Mouse (Mus musculus) brain, embryonic 18.5 days (tissue): Measurements from ENCODE around the gene Lysmd1.

Experiments used
- DNase-seq: peaks from one replicate; pipeline ENCODE4 v3.0.0-alpha.2; 2012; ENCODE audit warnings: low read depth, low spot score

Lysmd1 gene

DNA sequence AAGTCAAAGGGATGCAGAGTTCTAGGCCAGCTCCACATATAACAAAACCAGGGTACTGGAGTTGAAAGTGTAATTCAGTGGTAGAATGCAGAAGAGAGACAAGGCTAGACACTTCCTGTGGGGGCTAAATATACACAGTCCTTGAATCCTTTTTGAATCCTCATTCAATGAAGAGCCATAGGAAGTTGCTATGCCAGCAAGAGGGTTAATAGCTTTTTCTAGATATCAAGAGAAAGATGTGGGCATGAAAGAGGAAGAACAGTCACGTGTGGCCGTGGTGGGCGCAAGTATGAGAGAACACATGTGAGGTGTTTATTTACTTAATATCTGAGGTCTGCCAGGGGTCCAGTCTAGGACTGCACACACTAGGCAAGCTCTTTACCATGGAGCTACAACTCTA is 2.4 kb downstream of the Lysmd1 start:
- no peak for DNase-seq

GRCm38 (mm10) chr3:95139586-95140288 is 5.8 kb downstream of the Lysmd1 start:
- no peak for DNase-seq

DNA sequence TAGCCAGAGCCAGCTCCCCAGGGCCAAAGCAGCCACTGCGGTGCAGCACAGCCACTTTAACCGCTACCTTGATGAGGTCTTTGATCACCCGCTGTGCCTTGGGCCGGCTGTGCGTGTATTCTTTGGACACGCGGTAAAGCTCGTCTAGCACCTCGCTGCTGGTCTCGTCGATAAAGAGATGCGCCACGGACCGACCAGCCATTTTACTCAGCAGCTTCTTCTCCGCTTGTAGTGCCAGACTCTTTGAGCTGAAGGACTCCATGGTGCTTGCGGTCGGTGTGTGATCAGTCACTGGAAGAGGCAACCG is 6.4 kb downstream of the Lysmd1 start:
- no peak for DNase-seq

- no peak for DNase-seq
These were observed 6.9 kb downstream of the Lysmd1 start for GRCm38 (mm10) chr3:95140795-95141194.

DNA sequence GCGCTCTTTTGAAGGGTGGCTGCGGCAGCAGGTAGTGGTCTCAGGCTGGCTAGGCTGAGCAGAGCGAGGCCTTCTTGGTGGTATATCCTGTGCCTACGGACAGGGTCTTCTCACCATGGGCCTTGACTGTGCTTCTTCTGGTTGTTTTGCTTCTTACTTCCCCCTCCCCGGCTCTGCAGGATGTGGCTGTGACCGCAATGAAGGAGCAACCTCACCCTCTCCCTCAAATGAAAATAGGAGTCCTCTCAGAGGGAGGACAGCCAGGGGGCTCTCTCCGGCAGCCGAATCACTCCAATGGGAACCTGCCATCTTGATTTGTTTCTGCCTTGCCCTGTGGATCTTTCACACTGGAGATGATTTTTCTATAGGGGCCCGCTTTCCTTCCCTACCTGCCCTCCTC is 7.6 kb downstream of the Lysmd1 start:
- DNase-seq, result no peak

- no peak for DNase-seq
These were observed 8.2 kb downstream of the Lysmd1 start, which contains the start of gene Tnfaip8l2 for GRCm38 (mm10) chr3:95141952-95142616. Gene Tnfaip8l2 (minus strand): TSS chr3:95142360.

DNA sequence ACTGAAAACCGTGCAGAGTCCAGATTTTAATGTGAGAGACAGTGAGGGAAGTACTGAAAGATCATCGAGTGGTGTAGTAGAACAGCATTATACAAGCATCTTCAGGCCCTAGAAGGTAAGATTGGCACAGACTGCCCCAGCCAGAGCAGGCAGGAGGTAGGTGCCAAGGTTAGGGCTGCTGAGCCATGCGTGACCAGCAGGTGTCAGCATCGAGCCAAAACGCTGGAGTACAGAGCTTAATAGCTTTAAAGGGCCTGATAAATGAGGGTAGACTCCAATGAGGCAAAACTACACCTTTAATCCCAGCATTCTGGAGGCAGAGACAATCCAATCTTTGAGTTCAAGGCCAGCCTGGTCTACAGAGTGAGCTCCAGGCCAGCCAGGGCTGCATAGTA is 8.7 kb downstream of the Lysmd1 start:
- no peak for DNase-seq

DNA sequence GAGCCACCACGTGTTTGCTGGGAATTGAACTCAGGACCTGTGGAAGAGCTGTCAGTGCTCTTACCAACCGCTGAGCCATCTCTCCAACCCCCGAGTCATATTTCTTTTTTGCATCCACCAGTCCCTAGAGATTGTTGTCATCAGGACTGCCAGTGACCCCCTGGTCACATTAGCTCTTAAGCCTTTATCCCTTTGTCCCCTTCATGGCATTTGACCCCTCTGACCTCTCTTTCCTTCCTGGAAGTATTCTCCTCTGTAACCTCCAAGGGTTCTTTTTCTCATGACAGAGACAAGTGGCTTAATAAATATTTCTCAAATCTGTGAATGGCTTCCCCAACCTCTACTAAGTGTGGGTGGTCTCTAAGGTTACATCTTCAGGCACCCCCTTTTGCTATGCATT is 14.0 kb downstream of the Lysmd1 start:
- DNase-seq, result no peak

DNA sequence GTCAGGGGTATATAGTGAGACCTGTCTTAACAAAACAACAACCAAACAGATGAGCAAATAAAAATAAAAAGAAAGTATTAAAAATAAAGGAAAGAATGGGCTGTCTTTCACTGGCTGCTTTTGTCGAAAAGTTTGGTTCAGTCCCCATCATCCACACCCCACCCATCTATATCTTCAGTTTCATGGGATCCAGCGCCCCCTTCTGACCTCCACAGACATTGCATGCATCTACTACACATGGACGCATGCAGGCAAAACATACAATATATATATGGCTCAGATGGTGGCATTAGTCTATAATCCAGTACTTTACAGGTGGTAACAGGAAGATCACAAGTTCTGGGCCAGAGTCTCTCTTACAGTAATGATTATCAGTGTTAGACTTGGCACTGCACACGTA is 20.0 kb downstream of the Lysmd1 start:
- DNase-seq, result no peak

DNA sequence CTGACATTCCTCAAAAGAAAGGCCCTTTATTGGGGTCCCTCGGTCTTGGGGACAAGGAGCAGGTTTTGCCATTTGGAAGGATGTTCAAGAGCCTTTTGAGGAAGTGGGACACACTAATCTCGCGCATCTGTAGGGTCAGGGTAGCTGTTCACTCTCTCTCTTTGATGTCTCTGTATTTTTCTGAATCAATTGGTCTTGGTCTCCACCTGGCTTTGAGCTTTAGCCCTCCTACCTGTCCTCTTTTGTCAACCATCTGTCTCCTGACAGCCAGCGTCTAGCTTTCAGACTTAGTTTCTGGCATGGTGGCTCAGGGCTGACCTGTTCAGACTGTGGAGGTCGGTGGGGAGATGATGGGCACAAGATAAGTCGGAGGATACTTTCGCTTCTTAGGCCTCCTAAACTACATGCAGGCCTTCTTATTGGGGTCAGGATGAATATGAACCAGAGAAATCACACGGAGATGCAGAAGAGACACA is 25.7 kb downstream of the Lysmd1 start:
- no peak for DNase-seq

- peak; percentile 84 for DNase-seq
These were observed 26.4 kb downstream of the Lysmd1 start, which contains the start of gene Sema6c for GRCm38 (mm10) chr3:95159987-95160963. Gene Sema6c (plus strand): TSS chr3:95160457.

DNA sequence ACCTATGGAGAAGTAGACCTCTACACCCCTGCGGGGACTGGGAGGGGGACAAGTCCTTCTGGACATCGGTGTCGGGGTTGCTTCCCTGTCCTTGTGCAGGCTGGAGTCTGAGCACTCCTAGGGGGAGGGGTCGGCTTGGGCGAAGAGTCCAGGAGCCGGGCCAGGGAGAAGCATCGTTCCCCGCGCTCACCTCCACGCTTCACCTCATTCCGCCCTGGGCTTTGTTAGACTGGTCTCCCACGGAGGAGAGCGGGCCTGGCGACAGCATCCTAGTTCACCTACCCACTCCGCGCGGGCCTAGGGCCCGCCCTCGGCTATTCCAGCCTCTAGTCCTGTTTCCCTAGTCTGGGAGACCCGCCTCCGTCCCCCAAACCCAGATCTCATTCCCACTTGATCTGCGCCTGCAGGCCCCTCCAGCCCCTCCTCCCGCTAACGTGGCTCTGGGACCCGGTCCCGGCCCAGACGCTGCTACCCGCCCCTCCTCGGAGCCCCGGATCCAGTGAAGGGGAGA is 27.2 kb downstream of the Lysmd1 start:
- no peak for DNase-seq

DNA sequence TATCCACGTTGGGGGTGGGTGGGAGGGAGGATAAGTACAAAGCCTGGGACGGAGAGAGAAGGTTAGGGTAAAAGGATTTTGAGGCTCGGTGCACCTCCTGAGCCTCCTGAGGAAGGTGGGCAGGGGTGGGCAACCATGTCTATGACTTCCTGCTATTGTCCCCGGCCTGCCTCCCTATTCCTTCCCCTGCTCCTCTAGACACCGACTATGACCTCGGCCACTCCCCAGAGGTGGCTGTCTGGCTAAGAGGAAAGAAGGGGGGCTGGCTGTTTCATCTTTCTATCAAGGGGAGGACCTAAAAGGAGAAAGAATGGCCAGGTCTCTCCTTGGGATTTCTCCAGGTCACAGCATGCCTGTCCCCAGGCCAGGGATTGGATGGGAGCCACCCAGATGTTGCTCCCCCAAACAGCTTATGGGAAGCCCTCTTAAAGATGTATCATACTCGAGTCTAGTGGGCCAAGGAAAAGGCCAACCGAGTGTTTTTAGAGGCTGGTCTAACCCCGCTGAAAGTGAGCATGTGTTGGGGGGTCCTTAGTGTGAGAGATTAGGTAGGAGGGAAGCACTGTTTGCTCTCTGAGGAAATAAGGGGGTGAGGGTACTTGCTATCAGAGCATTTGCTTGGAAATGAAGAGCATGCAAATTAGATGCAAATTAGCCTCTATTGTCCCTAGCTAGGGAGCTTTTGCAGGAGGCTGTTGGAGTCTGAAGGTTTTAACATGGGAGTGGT is 27.9 kb downstream of the Lysmd1 start:
- DNase-seq, result no peak

- DNase-seq, result no peak
These were observed 28.4 kb downstream of the Lysmd1 start for GRCm38 (mm10) chr3:95162345-95162628.

DNA sequence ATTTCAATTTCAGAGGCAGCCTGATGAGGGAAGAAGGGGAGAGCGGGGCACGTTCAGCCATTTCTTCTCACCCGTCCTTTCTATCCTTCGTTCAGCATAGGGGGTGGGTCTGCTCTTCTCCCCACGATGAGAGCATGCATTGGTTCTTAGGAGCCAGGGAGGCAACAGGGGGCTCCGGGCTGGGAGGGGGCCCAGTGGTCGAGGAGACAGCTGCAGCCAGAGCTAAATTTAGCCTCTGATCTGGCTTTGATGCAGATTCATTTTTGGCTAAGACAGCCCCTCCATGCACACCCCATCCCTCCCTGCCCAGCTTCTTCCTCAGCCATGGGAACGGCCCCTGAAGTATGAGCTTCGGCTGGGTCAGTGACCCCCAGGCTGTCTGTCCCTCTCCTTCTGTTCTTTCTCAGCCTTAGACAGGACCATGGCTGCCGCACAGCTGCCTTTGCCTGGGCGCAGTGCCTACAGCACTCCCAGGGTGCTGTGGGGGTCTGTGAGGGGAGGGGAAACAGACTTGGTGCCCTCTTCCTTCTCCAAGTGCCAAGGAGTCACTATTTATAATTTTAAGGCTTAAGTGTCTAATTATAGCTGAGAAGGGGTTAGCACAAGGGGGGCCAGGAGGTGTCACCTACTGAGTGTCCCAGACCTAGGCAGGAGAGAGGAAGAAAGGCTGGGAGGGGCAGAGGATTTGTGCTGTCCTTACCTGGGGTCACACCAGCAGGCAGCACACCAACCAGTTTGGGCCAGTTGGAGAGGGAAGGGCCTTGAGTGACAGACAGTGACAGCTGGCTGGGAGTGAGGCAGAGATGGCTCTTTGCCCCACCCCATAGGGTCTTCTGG is 29.7 kb downstream of the Lysmd1 start:
- DNase-seq, result no peak

GRCm38 (mm10) chr3:95164256-95164550 is 30.3 kb downstream of the Lysmd1 start:
- no peak for DNase-seq

DNA sequence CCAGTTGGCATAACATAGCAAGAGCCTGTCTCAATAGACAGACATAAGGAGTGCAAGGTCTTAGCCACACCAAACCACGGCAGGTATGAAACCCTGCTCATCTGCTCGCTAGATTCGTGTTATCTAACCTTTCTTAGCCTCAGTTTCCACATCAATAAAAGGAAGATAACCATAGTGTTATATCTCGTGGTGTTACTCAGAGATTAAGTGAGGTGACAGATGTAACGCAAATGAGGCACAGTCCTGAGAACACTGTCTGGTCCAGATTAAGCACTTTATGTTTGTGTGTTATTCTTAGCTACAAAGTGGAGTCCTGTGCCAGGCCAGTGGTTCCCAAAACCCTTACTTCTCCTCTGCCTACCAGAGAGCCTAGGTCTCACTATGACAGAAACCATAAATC is 31.0 kb downstream of the Lysmd1 start:
- no peak for DNase-seq

DNA sequence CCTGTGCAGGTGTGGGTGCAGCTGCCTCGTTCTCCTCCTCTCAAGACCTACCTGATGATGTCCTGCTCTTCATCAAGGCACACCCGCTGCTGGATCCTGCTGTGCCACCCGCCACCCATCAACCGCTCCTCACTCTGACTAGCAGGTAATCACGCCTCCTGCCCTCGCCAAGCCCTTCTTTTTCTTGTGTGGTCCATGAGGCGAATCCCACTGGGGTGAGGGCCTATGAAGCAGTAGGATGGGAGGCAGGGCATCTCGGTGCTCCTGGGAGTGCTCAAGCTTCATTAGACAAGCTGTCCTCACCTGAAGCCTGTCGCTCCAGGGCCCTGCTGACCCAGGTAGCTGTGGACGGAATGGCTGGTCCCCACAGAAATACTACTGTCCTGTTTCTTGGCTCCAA is 36.1 kb downstream of the Lysmd1 start:
- no peak for DNase-seq

DNA sequence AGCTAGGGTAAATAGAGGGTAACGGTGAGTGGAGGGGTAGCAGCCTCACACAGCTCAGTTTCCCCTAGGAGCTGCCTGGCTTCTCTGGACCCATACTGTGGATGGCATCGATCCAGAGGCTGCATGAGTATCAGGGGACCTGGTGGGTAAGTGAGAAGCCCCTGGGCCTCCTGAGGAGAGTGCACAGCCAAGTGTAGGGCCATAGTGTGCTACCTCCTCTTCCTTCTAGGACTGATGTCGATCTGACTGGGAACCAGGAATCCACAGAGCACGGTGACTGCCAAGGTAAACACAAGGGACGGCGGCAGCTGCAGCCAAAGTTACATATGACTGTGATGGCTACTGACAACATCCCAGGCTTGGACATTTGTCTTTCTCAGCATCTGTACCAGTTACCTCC is 37.2 kb downstream of the Lysmd1 start:
- DNase-seq, result no peak

DNA sequence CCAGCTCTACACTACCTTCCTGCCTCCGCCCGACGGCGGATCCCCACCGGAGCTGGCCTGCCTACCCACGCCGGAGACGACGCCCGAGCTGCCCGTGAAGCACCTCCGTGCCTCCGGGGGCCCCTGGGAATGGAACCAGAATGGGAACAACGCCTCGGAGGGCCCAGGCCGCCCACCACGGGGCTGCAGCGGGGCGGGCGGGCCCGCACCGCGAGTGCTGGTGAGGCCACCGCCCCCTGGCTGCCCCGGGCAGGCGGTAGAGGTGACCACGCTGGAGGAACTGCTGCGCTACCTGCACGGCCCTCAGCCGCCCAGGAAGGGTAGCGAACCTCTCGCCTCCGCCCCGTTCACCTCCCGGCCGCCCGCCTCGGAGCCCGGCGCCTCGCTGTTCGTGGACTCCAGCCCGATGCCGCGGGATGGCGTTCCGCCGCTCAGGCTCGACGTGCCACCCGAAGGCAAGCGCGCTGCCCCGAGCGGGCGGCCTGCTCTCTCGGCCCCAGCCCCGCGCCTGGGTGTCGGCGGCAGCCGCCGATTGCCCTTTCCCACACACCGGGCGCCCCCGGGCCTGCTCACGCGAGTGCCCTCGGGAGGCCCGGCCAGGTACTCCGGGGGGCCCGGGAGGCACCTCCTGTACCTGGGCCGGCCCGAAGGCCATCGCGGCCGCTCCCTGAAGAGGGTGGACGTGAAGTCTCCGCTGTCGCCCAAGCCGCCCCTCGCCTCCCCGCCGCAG is 38.8 kb downstream of the Lysmd1 start:
- no peak for DNase-seq
